Mouse (Mus musculus) limb, embryonic 12.5 days (tissue): ENCODE measurements around the gene Terf2ip. TPM values are rescaled to one million over a fixed set of nuclear protein-coding genes. Genes with fewer than 3 reads are reported as not detected.

Source experiments
- ATAC-seq: fragments of 200-750 bp; cut with Nextera tagmentation; 2 replicates; pipeline ENCODE4 v1.8.0; 2017; ENCODE audit warnings: low read depth, moderate TSS enrichment; ENCODE audit not compliant: insufficient number of reproducible peaks, insufficient read depth, low FRiP score, low TSS enrichment
- H3K27ac ChIP-seq: fragments of 300-500 bp; sonication (generic); 2 replicates; pipeline ENCODE4 v1.5.1; 2016; ENCODE audit warnings: mild to moderate bottlenecking, moderate library complexity
- H3K27me3 ChIP-seq: fragments of 300-500 bp; sonication (generic); 2 replicates; pipeline ENCODE4 v1.6.1; 2016; ENCODE audit warnings: mild to moderate bottlenecking, moderate library complexity
- H3K36me3 ChIP-seq: fragments of 300-500 bp; sonication (generic); 2 replicates; pipeline ENCODE4 v1.6.1; 2016; ENCODE audit warnings: mild to moderate bottlenecking, moderate library complexity
- H3K4me1 ChIP-seq: fragments of 300-500 bp; sonication (generic); replicated peaks from 2 replicates; pipeline ENCODE4 v1.6.1; 2016
- H3K4me2 ChIP-seq: fragments of 300-500 bp; sonication (generic); 2 replicates; pipeline ENCODE4 v1.6.1; 2016; ENCODE audit warnings: mild to moderate bottlenecking, moderate library complexity
- H3K4me3 ChIP-seq: fragments of 300-500 bp; sonication (generic); replicated peaks from 2 replicates; pipeline ENCODE4 v1.5.1; 2016; ENCODE audit warnings: mild to moderate bottlenecking
- H3K9ac ChIP-seq: fragments of 300-500 bp; sonication (generic); replicated peaks from 2 replicates; pipeline ENCODE4 v1.6.1; 2016; ENCODE audit warnings: mild to moderate bottlenecking, moderate library complexity
- H3K9me3 ChIP-seq: fragments of 300-500 bp; sonication (generic); 2 replicates; pipeline ENCODE4 v1.6.1; 2016; ENCODE audit warnings: mild to moderate bottlenecking, moderate library complexity
- WGBS: fragments of 180-500 bp; shearing (Covaris S2); methylation state at CpG from one replicate; pipeline ENCODE4 v1.1.7; 2016; 5-methylcytosine and 5-hydroxymethylcytosine counted together
- polyA plus RNA-seq: library from polyadenylated mRNA; unstranded; fragments of >200 nt; fragmentation: Nextera tagmentation; extraction: Ambion mirVana; gene quantifications from 2 replicates; pipeline ENCODE4 v1.2.1, GENCODE M21; 2016

Terf2ip gene
- polyA plus RNA-seq, 1 experiment from 2014 or later, result 30.5 TPM

DNA sequence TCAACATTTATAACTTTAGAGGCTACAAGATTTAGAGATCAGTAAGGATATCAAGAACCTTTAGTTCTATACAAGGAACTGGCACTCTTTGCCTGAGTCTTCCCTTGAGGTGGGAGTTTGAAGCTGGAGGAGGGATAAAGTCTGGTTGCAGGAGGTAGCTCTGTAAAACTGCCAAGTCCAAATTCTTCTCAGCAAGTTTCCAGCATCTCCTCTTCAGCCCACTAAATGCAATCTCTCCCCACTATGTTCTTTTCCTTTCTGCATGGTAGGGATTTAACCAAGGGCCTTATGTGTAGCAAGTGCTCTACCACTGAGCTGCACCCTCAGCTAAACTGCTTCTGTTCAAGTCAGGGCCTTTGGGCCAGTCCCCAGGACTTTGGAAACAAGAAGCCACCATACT is 43.3 kb downstream of the Terf2ip start:
- Histone ChIP-seq H3K4me3 (no peak overlapping the region), H3K36me3 (no peaks in the 10 kb centered on the region), H3K4me1 (no peaks in the 10 kb centered on the region), H3K9ac (no peak overlapping the region), H3K27me3 (no peaks in the 10 kb centered on the region), H3K27ac (no peak overlapping the region), H3K4me2 (no peak overlapping the region), H3K9me3 (no peaks in the 10 kb centered on the region)
- ATAC-seq, result no peak

DNA sequence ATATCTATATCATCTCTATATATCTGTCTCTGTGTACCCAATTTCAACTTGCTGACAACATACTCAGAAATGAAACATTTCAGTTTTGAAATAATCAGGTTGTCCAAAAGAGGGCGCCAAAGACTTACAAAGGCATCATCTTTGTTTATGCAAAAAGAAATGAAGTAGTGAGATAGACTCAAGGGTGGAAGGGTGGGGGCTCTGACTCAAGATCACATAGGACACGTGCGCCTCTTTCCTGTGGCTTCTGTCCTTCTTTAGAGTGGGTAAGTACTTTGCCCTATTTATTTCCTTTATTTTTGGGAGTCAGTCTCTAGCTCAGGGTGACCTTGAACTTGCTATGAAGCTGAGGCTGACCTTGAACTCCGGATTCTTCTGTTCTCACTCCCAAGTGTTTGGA is 50.2 kb downstream of the Terf2ip start:
- H3K36me3 ChIP-seq, result no peaks in the 10 kb centered on the region
- H3K4me2 ChIP-seq, result no peak overlapping the region
- no peaks in the 10 kb centered on the region for H3K27me3 ChIP-seq
- no peak overlapping the region for H3K27ac ChIP-seq
- H3K4me3 ChIP-seq, result no peak overlapping the region
- no peak for ATAC-seq
- 45% methylated on average over 4 of the region's 4 CpGs for WGBS
- H3K9ac ChIP-seq, result no peak overlapping the region
- no peaks in the 10 kb centered on the region for H3K9me3 ChIP-seq
- H3K4me1 ChIP-seq, result no peaks in the 10 kb centered on the region

Other genes starting within 250 kb of the Terf2ip start
- gene Cfdp1, start 157.1 kb upstream of the Terf2ip start, polyA plus RNA-seq, result 239 and 240 TPM in 2 replicates
- gene Tmem170, start 134.6 kb upstream of the Terf2ip start, polyA plus RNA-seq, result 8.4 and 9.1 TPM in 2 replicates
- gene Chst5, start 101.0 kb upstream of the Terf2ip start, polyA plus RNA-seq, result 3.8 and 4.3 TPM in 2 replicates
- 20.9 and 23.4 TPM in 2 replicates for gene Tmem231, start 77.5 kb upstream of the Terf2ip start, polyA plus RNA-seq
- 162 and 173 TPM in 2 replicates for gene Gabarapl2, start 70.7 kb upstream of the Terf2ip start, polyA plus RNA-seq
- gene Adat1, start 19.1 kb upstream of the Terf2ip start, polyA plus RNA-seq, result 13.4 and 13.5 TPM in 2 replicates
- gene Kars, start 75 bp upstream of the Terf2ip start, polyA plus RNA-seq, result 237 and 240 TPM in 2 replicates
- gene Gm6793, start 3.6 kb downstream of the Terf2ip start, polyA plus RNA-seq, result 0.51 and 1.3 TPM in 2 replicates